Mouse (Mus musculus): ENCODE data around the gene Klhl8.

Gene Klhl8

DNA sequence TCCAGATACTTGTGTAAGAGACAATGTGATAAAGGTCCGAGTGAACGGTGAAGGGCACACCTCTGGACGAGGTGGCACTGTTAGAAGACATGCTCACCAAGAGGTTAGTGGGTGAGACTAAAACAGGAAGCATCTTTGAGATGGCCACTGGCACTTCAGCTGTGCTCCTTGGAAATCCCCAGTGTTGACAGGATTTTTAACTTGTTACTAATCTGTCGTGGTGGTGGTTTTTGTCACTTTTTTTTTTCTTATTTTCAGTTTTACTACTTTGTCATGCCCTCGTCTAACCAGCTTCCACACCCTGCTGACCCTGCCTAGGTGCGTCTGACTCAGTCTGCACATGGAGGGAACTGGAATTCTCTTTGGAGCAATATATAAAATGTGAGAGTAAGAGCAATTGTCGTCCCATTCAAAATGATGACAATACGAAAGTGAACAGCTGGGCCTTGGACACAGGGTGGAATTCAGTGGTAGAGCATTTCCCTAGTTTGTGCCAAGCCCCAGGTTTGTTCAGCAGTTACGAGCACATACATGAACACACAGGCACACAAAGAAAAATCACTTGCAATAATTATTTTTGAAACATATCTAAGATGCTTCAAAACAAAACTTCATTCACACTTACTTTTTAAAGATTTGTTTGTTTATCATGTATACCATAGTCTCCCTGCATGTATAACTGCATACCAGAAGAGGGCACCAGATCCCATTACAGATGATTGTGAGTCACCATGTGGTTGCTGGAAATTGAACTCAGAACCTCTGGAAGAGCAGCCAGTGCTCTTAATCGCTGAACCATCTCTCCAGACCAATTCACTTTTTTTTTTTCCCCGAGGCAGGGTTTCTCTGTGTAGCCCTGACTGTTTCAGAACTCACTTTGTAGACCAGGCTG is 3.5 kb upstream of the Klhl8 start:
- no peak for DNase-seq

DNA sequence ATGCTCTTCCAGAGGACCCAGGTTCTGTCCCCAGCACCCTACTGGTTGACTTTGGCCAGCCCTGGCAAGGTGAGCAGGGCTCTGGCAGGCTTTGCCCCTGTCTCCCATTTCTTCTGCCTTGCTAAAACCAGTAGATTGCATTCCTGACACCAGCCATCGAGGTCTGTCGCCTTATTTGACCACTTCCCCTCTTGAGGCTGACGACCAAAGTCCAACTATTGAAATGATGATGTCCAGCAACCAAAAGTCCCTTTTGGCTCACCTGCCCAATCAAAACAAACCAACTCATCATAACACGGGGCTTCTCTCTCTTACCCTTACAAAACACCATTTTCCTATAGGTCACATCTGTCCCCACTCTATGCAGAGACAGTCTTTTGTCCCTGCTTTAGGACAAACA is 2.1 kb upstream of the Klhl8 start:
- DNase-seq: no peak

DNA sequence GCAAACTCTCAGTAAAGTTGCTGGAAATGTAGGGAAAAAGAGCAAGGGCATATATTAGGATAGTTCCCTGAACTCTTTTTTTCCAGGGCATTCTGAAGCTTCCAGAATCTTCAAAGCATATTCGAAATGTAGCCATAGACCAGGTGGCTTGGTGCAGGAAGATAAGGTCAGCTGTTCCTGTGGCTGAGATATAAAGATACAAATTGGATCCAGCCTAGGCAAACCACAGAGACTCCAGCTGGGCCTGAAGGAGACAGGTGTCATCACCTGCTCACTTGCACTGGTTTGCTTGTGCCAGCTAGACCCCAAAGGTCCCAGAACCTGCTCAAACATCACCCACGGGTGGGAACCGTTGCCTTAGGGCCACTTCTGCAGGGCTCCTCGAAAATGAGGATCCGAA is 496 bp upstream of the Klhl8 start:
- no peak for DNase-seq

DNA sequence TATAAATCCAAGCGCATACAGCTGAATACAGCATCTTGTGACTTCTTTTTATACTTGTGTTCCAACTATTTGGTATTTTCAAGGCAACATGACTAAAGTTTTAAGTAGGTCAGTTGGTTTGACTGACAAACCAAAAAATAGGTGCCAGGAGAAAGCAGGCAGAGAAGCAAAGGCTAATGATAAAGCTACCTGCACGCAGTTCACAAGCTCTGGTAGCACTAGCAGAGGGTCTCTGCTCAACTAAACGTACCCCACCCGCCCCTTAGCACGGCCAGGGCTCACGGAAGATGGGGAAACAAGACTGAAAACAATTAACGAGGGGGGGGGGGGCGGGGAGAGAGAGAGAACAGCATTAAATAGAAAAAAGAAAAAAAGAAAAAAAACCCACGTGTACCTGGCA is 903 bp downstream of the Klhl8 start:
- DNase-seq: no peak

DNA sequence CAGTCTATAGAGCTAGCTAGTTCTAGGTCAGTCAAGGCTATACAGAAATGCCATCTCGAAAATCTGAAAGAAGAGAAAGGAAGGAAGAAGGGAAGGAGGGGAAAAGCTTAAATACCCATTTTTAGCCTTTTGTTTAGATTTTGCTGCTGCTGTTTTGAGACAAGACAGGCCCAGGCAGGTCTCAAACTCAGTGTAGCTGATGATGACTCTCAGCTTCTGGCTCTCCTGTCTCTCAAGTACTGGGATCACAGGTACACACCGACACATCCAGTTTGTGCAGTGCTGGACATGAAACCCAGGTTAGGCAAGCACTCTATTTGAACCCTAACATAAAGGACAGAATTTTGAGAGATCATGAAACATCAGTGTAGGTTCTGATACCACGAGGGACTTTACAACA is 1.6 kb downstream of the Klhl8 start:
- no peak for DNase-seq

DNA sequence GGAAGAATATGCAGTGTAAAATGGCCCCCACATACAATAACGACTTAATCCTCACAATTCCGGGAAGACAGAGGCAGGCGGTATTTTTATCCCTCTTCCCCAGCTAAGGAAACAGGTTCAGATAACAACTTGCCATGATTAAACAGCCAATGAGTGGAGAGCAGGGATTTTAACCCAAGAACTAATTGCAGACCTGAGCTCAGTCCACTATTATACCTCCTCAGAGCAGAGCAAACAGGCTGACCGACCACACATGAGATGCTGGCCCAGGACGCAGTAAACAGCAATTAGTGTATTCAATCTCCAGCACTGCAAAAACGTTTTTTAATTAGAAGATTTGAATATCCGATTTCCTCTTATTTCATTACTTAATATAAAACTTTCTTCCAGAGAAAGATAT is 2.2 kb downstream of the Klhl8 start:
- DNase-seq: no peak

DNA sequence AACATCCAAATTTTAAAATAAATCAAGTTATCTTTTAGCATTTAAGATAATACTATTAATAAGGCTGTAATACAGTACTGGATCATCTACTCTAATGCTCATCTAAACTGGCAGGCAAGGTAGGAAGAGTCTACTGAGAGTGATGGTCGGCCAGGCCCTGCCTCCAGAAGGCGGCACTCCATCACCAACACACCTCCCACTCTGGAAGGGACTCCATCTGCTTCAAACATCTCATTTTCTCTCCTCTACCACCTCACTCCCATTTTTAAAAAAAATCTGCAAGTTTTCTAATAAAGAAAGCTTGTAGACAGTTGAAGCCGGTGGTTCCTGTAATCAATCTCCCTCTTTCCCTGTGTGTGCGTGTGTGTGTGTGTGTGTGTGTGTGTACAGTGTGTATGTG is 3.2 kb downstream of the Klhl8 start:
- no peak for DNase-seq

DNA sequence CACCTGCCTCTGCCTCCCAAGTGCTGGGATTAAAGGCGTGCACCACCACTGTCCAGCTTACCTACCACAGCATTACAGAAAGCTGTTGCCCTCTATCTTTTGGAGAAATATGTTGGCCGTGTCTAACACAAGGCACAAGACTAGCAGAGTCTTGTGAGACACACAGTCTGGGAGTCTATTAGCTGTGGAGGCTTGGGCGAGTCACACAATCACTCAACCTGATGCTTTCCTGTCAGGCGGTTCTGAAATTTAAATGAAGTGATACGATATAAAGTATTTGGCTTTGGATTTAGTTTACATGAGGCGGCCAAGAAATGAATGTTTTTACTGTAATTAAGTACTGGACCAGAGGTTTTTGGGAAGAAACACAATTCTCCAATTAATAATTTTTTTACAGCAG is 4.9 kb downstream of the Klhl8 start:
- no peak for DNase-seq

DNA sequence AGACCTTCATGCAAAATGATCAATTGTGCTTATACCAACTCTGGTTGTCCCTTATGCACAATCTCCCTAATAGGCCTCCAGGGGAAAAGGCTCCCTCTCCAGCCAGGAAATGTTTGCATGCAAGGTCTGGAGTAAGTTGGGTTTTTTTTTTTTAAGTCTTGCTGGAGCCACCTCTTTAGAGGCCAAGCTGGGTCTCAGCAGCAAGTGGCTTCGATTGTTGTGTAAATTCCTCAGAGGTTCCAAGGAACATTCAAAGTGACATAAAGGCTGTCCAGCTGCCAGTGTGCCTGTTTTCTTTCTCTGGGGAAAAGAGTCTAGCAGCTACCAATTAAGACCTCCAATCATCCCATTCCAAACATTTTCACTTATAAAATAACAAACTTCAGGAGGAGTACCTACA is 12.7 kb downstream of the Klhl8 start:
- DNase-seq: peak; percentile 14

DNA sequence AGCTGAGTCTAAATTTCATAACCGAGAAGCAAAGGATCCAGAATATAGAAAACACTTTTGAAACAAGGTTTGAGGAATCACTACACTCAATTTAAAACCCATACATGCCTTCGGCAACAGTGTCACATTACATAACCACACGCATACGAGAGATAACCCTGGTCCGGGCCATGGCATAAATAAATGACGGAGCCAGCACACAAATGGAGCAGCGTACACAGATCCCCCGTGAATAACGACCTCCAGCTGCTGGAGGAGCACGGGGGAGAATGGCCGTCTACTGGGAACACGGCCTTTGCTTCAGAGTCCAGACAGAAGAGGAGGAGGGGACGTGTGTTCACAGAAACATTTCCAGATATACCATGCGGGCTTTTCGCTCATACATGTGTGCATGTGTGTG is 21.3 kb downstream of the Klhl8 start:
- peak; percentile 13 for DNase-seq

DNA sequence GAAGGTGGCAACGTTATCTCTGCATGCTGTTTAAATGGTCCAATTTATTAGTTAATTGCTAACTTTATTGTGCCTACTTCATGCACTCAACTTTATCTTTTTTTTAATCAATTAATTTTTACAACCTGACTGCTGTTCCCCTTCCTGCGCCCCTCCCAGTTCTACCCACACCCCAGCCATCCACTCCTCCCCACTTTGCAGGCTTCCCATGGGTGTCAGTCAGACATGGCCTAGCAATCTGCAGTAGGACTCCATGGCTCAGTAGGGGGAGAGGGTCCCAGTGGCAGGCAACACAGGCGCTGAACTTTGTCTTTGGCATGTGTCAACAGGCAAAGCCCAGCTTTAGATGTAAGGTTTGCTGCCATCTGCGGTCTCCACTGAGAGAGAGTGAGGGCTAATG is 47.3 kb downstream of the Klhl8 start:
- no peak for DNase-seq

DNA sequence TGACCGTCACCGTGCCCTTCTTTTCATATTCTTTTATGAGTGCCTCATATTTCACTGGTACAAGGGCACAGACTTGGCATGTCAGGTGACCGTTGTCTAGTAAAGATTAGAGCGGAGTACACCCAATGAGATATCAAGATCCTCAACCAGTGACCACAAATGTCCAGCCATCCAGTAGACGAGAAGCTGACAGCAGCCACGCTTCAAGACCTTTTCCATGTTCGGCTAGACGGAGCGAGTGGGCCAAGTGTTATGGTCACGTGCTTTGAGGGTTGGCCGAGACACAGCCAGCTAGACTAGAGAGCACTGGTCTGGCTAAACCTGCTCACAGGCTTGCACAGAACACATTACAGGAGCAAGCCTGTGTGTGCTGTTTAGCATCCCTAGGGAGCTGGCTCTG is 50.4 kb downstream of the Klhl8 start:
- DNase-seq: no peak

DNA sequence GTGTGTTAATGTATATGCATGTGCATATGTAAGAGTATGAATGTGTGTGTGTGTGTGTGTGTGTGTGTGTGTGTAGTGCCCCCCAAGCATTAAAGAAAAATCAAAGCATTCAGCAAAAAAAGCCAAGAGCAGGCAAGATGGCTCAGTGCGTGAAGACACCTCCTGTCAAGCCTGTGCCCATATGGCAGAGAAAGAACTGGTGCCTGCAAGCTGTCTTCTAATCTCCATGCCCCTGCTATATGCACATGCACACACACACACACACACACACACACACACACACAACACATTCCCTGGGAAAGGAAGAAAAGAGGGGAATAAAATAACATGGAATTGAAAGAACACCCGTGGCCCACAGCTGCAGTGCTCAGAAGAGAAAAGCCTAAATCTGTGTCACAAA is 53.9 kb downstream of the Klhl8 start:
- DNase-seq: no peak

DNA sequence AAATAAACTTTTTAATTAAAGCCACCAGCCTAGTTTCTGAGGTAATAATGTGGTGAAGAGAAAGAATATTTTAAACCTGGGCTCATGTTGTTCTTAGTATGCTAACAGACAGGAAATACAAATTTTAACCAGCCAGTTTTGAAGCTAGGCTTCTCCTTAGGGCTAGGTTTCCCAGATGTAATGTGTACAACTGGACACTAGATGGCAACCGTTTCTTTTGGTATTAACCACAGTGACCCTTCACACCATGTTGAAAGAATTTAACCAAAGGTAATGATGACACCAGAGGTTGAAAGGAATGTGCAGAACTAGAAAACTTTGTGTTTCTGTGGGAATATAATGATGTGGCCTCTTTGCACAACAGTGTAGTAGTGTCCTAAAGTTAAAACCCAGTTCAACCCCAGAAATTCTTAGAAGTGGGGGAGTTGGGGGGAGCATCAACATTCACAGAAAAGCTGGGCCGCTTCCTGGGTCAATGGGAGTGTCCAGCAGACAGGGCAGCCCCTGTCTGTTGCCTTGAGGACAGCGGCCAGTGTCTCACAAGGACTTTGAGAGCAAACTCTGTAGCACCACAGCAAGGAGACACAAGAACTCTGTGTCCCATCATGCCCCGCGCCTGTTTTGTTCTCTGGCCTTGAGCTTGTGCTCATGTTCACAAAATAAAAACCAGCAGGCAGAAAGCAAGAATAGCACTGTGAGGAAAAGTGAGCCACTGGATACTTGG is 54.6 kb downstream of the Klhl8 start:
- peak; percentile 68 for DNase-seq

DNA sequence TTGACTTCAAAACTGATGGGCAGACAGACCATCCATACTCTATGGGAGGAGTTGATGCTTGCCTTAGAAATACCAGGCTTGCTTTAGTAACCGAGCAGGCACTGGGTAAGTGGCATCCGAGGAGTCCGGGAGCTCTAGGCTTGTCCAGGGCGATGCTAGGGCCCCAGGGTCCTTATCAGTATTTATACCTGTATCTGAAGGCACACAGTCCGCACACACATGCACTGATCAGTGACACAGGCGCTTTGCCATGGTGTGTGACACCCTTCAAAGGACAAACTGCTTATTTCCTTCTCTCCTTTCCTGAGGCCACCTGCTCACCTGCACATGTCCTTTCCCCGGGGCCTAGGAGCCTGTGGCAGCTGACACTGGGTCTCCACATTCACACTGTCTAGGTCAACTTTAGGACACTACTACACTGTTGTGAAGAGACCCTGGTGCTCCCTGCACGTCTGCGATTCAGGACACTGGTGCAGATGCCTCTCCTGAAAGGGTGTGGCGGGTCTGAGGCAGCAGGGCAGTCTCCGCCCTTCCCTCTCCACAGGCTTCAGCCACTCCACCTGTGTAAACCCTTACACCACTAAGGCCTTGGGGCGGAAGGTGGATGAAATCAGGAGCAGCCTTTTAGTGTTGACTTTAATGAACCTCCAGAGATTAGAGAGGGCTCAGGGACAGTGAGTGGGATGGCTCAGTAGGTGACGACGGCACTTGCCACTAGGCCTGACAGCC is 55.4 kb downstream of the Klhl8 start:
- no peak for DNase-seq

DNA sequence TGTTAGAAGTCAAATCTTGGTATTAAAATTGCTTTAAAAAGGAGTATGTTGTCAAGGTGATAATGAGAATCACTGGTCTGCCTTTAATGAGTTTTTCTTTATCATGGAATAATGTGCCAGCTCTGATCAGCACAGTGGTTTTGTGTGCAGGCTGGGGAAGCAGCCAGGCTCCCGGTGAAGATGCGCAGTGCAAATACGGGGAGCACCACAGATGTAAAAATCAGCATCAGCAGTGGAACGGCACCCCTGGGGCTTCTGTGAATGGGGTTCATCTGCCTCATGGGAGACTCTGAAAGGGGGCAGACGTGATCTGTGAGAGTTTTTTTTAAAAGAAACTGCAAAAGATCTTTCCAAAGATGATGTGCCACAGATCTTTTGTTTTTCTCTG is 56.3 kb downstream of the Klhl8 start:
- DNase-seq: no peak

DNA sequence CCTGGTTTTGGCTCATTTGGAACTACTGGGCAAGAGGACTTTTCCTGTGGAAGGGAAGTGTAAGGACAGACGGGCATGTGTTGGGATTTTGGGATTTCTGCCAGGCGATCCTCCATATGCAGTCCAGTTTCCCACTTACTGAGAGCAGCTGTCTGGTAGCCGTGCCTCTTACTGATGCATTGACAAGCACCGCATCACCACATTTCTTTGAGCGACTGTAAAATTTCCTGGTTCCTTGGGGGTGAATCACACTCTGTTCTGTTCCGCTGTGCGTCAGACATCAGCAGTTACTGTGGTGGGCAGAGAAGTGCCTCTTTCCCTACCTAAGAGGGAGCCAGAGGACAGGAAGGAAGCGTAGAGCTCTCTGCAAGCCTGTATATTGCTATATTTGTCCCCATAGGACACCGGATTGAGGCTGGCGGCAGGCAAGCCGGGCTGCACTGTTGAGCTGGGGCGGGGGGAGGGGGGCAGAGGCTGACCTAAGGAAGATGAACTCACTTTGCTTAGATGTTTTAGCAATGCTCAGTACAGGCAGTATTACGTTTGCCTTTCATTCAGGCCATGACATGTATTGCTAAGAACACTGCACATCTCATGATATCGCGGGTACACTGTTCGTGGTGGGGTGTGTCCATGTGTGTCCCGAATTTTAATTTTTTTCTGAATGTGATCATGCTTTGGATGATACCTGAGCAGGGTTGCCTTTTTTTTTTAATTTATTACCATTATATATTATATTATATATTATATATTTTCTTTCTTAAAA is 56.8 kb downstream of the Klhl8 start:
- DNase-seq: no peak

DNA sequence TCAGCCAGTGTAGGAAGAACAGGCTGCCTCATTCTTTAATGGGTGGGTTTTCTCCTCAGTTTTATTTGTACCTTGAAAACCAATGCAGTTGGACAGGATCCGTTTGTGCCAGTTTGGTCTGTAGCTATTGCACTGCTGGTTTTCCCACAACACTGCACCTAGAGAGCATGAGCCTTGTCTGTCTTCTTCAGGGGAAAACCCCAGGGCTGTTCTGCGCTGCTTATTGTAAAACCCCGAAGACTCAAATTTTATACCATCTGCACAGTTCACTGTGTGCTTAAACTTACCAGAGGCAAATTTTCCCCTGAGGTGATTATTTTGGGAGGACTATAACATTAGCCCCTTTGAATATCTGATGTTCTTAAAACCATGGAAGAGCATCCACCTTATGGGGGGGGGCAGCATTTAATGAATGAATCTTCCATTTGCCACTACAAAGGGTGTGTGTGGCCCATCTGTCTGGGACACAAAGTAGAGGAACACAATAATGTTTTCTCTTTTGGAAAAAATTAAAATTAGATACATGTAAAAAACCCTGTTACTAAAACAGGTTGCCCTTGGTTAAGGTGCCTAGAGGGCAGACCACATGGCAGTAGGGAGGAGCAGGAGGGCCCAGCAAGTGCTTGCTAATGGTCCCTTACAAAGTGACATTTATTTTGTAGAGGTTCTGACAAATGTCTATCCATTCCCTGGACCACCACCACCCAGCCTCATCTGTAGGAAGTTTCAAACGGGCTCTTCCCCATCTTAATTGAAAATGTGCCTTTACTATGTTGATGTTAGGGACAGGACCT is 58.1 kb downstream of the Klhl8 start:
- DNase-seq: no peak

DNA sequence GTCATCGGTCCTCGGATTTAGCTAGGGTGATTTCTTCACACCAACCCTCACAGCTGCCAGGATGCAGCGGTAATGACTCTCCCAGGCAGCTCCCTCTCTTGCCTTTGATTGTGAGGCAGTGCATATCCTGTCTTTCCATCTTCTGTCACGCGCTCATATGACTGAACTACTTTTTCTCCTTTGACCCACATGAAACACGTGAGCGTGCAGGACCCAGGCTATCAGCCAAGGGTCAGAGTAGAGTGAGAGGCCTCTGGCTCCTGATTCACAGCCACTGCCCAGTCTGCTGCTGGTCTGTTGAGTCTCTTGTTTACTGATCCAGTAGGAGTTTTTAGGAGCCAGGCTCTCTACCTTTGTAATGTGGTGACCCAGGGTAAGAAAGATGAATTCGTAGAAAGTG is 62.5 kb downstream of the Klhl8 start:
- no peak for DNase-seq

DNA sequence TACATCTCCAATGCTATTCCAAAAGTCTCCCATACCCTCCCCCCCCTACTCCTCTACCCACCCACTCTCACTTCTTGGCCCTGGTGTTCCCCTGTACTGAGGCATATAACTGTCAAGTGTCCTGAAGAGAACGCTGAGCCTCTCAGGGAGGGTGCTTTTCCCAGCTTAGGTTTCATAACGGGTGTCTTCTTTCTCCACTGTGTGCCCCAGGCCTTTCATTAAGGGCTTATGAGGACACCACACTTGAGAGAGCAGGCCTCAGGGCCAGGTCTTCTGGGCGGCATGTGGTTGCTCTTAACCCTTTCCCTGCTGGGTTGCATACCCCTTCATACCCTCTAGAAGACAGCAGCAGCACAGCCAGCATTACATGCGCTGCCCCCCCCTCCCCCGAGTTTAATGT is 64.5 kb downstream of the Klhl8 start:
- no peak for DNase-seq

DNA sequence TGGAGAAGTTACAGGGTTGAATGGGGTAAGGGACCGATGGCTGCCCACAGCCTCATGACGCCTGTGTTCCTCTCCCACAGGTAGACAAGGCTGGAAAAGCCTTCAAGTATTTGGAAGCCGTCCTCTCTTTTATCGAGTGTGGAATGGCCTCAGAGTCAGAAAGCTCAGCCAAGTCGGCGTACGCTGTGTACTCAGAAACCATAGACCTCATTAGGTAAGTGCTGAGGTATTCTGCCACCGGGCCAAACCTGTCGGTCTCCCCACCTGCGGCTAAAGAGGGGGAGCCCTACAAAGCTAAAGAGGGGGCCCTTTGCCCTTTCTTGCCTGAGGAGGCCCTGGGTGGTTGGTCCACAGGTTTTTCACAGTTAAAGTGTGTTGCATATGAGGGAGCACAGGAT is 64.9 kb downstream of the Klhl8 start:
- DNase-seq: no peak

Data from lung, postnatal 14 days (tissue).